ENCODE assay signal across 8 mouse cellular contexts in the genomic region with DNA sequence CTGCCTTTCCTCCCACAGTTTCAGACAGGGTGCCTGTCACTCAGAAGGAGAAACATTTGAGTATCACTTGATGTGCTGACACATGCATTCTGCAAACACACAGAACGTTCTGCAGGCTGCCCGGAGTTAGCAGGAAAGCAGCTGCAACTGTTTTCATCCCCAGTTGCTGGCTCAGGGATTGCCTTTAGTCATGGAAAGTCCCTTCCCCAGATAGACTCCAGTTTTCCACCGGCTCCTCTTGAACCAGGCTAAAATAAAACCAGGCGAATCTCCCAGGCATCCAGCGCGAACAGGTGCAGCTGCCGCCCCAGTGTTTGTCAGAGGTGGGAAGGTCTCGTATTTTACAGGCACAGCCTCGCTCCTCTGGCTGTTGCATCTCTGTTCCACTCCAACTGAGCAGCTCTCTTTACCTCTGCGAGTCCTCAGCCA.
A peak's percentile ranks its signal among the peaks of the same experiment; 100 is the strongest.
DNase-seq lines count a peak whose midpoint lies in the region; ATAC-seq and TF ChIP-seq lines count a peak whose summit lies in the region.

No protein-coding gene starts in this region.

- peak; percentile 29; the same call in 1 of the 2 replicates for ATAC-seq in embryonic facial prominence, embryonic 12.5 days (ENCODE audit: insufficient number of reproducible peaks, insufficient read depth, low FRiP score, low TSS enrichment)
- peak; percentile 53; the same call in 1 of the 2 replicates for ATAC-seq in lung, embryonic 16.5 days (ENCODE audit: low read depth)

- no peak for DNase-seq in embryonic facial prominence, embryonic 10.5 days (ENCODE audit: low spot score)
- no peak for DNase-seq in lung, postnatal 4 days
- peak in 1 of 2 experiments; percentile 57 for DNase-seq in layer of hippocampus, adult 2 months (ENCODE audit: low spot score in 2 of 2)
- peak; percentile 22 to 40 for DNase-seq in right cerebral cortex, postnatal 36 days (ENCODE audit: low spot score in 2 of 2)
- no peak for DNase-seq in natural killer cell, adult 2 months (ENCODE audit: low spot score in 2 of 2)
- DNase-seq in ovary, postnatal 10 days (ENCODE audit: low spot score): no peak

- H3K4me3 ChIP-seq in embryonic facial prominence, embryonic 12.5 days: no peak overlapping the region
- H3K4me3 ChIP-seq in embryonic facial prominence, embryonic 10.5 days: no peak overlapping the region
- no peak overlapping the region for H3K4me3 ChIP-seq in lung, embryonic 16.5 days (ENCODE audit: low read length)
- H3K4me3 ChIP-seq in layer of hippocampus, adult 2 months: no peak overlapping the region

- H3K9me3 ChIP-seq in embryonic facial prominence, embryonic 12.5 days: no peaks in the 10 kb centered on the region
- no peaks in the 10 kb centered on the region for H3K9me3 ChIP-seq in embryonic facial prominence, embryonic 10.5 days
- no peaks in the 10 kb centered on the region for H3K9me3 ChIP-seq in lung, embryonic 16.5 days (ENCODE audit: control insufficient read depth, low read length)

- 49% methylated on average over 10 of the region's 10 CpGs for WGBS in embryonic facial prominence, embryonic 12.5 days
- WGBS in embryonic facial prominence, embryonic 10.5 days: 66% methylated on average over 10 of the region's 10 CpGs
- WGBS in lung, embryonic 16.5 days: 34% methylated on average over 10 of the region's 10 CpGs

- no peak for TF ChIP-seq CTCF in layer of hippocampus, adult 2 months (conservative IDR thresholded peaks at IDR 0.05)

- no peaks in the 10 kb centered on the region for H3K36me3 ChIP-seq in embryonic facial prominence, embryonic 12.5 days
- H3K36me3 ChIP-seq in embryonic facial prominence, embryonic 10.5 days (replicated peaks): no peaks in the 10 kb centered on the region
- H3K36me3 ChIP-seq in lung, embryonic 16.5 days (ENCODE audit: control insufficient read depth, insufficient read depth, low read length): no peaks in the 10 kb centered on the region

- H3K27me3 ChIP-seq in embryonic facial prominence, embryonic 12.5 days: no peaks in the 10 kb centered on the region
- 0 out of 2 replicates have a peak, but pooled peaks cover 6% of the 10 kb centered on the region for H3K27me3 ChIP-seq in embryonic facial prominence, embryonic 10.5 days (replicated peaks; ENCODE audit: low read depth, poor library complexity, severe bottlenecking)
- no peaks in the 10 kb centered on the region for H3K27me3 ChIP-seq in lung, embryonic 16.5 days (ENCODE audit: control insufficient read depth, insufficient read depth, low read depth, low read length)

- H3K4me1 ChIP-seq in embryonic facial prominence, embryonic 12.5 days: no peaks in the 10 kb centered on the region
- H3K4me1 ChIP-seq in embryonic facial prominence, embryonic 10.5 days: no peaks in the 10 kb centered on the region
- H3K4me1 ChIP-seq in lung, embryonic 16.5 days (replicated peaks; ENCODE audit: control insufficient read depth, insufficient read depth, low read length): no peaks in the 10 kb centered on the region

- H3K9ac ChIP-seq in embryonic facial prominence, embryonic 12.5 days: no peak overlapping the region
- no peak overlapping the region for H3K9ac ChIP-seq in lung, embryonic 16.5 days (ENCODE audit: low read length)

- no peak overlapping the region for H3K27ac ChIP-seq in embryonic facial prominence, embryonic 12.5 days
- H3K27ac ChIP-seq in embryonic facial prominence, embryonic 10.5 days (replicated peaks): no peak overlapping the region
- no peak overlapping the region for H3K27ac ChIP-seq in lung, embryonic 16.5 days (ENCODE audit: low read length)
- H3K27ac ChIP-seq in layer of hippocampus, adult 2 months: peak overlapping the region; percentile 72

- H3K4me2 ChIP-seq in embryonic facial prominence, embryonic 12.5 days (replicated peaks): no peak overlapping the region
- H3K4me2 ChIP-seq in lung, embryonic 16.5 days (ENCODE audit: low read depth, low read length): no peak overlapping the region

Comparison
In these comparisons a context has a peak if more than half of its experiments do, and no peak if none do; other contexts are left out.
1. DNase-seq: peak in right cerebral cortex, postnatal 36 days (2 of 2); none in embryonic facial prominence, embryonic 10.5 days (single experiment), lung, postnatal 4 days (0 of 2), natural killer cell, adult 2 months (0 of 2) and ovary, postnatal 10 days (single experiment).